Mouse (Mus musculus) liver, postnatal 0 days (tissue): ENCODE results near the gene Gm20388. TPM values are rescaled to one million over a fixed set of nuclear protein-coding genes. Genes with fewer than 3 reads are reported as not detected.
"Not testable (repeated sequence)": the region's sequence is repeated elsewhere in the genome, so short reads cannot be mapped to it uniquely, and the experiment has no call there.

Experiments
- ATAC-seq: fragments of 200-750 bp; cut with Nextera tagmentation; 2 replicates; pipeline ENCODE4 v1.8.0; 2017; ENCODE audit warnings: mild to moderate bottlenecking, moderate library complexity
- DNase-seq: peaks from one replicate; pipeline ENCODE4 v3.0.0-alpha.2; 2016
- H3K27ac ChIP-seq: fragments of 300-500 bp; sonication (generic); 2 replicates; pipeline ENCODE4 v1.5.1; 2014; ENCODE audit warnings: antibody characterized with exemption, moderate library complexity, mild to moderate bottlenecking, low read depth
- H3K27me3 ChIP-seq: fragments of 300-500 bp; sonication (generic); 2 replicates; pipeline ENCODE4 v1.6.1; 2014; ENCODE audit warnings: low read length, control low read depth, mixed read lengths; ENCODE audit not compliant: insufficient read depth
- H3K36me3 ChIP-seq: fragments of 300-500 bp; sonication (generic); replicated peaks from 2 replicates; pipeline ENCODE4 v1.6.1; 2014; ENCODE audit warnings: mild to moderate bottlenecking, control low read depth, low read length, moderate library complexity, mixed read lengths; ENCODE audit not compliant: insufficient read depth
- H3K4me1 ChIP-seq: fragments of 300-500 bp; sonication (generic); 2 replicates; pipeline ENCODE4 v1.6.1; 2014; ENCODE audit warnings: antibody characterized with exemption, mild to moderate bottlenecking, control low read depth; ENCODE audit not compliant: insufficient read depth
- H3K4me2 ChIP-seq: fragments of 300-500 bp; sonication (generic); 2 replicates; pipeline ENCODE4 v1.6.1; 2014; ENCODE audit warnings: low read depth, mild to moderate bottlenecking, low read length, moderate library complexity, mixed read lengths
- H3K4me3 ChIP-seq: fragments of 300-500 bp; sonication (generic); 2 replicates; pipeline ENCODE4 v1.5.1; 2014; ENCODE audit warnings: low read depth, low read length
- H3K9ac ChIP-seq: fragments of 300-500 bp; sonication (generic); replicated peaks from 2 replicates; pipeline ENCODE4 v1.6.1; 2014; ENCODE audit warnings: mild to moderate bottlenecking, moderate library complexity
- H3K9me3 ChIP-seq: fragments of 300-500 bp; sonication (generic); 2 replicates; pipeline ENCODE4 v1.6.1; 2016; ENCODE audit warnings: mild to moderate bottlenecking, control low read depth, low read length, mixed read lengths
- CTCF ChIP-seq: sonication (generic); IDR thresholded peaks from 2 replicates; pipeline ENCODE4 v1.5.1; 2016; ENCODE audit warnings: antibody characterized with exemption, low read depth
- EP300 ChIP-seq: IDR thresholded peaks from 2 replicates; pipeline ENCODE4 v1.6.1; 2016; ENCODE audit warnings: antibody characterized with exemption, low read depth, mild to moderate bottlenecking
- WGBS: fragments of 180-500 bp; shearing (Covaris S2); extraction: QIAGEN DNeasy Blood & Tissue Kit; methylation state at CpG from one replicate; pipeline ENCODE4 v1.1.7; 2014; ENCODE audit not compliant: insufficient replicate concordance; 5-methylcytosine and 5-hydroxymethylcytosine counted together
- polyA plus RNA-seq: library from polyadenylated mRNA; unstranded; fragments of >200 nt; fragmentation: Nextera tagmentation; extraction: Ambion mirVana; gene quantifications from 2 replicates; pipeline ENCODE4 v1.2.1, GENCODE M21; 2015

Gene Gm20388
- polyA plus RNA-seq, 1 experiment from 2014 or later, result not detected

DNA sequence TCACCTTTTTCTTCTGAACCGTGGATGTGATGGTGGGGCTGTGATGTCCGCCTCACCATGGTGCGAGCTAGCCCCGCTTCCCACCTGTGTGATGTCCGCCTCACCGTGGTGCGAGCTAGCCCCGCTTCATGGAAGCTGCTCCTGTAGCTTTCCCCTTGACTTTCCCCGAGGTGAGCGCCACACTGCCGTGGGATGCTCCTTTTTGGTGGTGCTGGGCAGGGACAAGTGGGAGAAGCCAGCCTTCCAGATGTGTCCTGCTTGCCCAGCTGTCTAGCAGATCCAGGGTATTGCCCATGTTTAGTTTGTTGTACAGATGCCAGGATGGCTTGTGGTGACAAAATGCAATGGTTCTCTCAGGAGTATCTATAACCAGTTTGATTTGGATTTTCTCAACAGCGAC is 1752.5 kb downstream of the Gm20388 start:
- no peaks in the 10 kb centered on the region for H3K27me3 ChIP-seq
- peaks cover 3% of the 10 kb centered on the region; the same call in 1 of the 2 replicates for H3K4me1 ChIP-seq
- no peak overlapping the region for H3K4me2 ChIP-seq
- no peak overlapping the region for H3K9ac ChIP-seq
- no peak for TF ChIP-seq CTCF
- no peak for TF ChIP-seq EP300
- no peaks in the 10 kb centered on the region for H3K36me3 ChIP-seq
- ATAC-seq, result no peak
- no peak for DNase-seq
- 85% methylated on average over 12 of the region's 12 CpGs for WGBS
- H3K27ac ChIP-seq, result no peak overlapping the region
- no peak overlapping the region for H3K4me3 ChIP-seq
- H3K9me3 ChIP-seq, result no peaks in the 10 kb centered on the region

DNA sequence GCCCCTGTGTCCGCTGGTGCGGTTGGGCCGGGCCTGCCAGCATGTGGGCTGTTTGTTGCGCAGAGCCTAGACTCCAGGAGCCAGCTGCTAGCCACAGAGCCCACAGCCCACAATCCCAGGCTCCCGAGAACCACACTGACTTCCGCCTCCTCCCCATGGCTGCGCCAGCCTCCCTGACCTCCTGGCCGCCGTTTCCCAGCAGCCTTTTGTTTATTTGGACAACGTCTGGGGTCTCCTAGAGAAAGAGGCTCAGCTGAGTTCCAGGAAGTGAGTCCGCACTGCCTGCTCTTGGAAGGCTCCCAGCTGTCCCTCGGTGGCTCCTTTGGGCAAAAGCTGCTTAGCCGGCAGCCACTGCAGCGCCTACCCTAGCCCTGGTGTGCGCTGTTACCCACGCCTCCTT is 1754.7 kb downstream of the Gm20388 start:
- no peak overlapping the region for H3K4me3 ChIP-seq
- 1% methylated on average over 16 of the region's 16 CpGs for WGBS
- peak overlapping the region; percentile 6; the same call in 1 of the 2 replicates for H3K4me2 ChIP-seq
- peak overlapping the region; percentile 62 for H3K27ac ChIP-seq
- no peak overlapping the region for H3K9ac ChIP-seq
- no peaks in the 10 kb centered on the region for H3K9me3 ChIP-seq
- ATAC-seq (peak; percentile 43; the same call in 1 of the 2 replicates), DNase-seq (peak; percentile 58)
- peaks cover 3% of the 10 kb centered on the region; the same call in 1 of the 2 replicates for H3K4me1 ChIP-seq
- TF ChIP-seq CTCF, result no peak
- TF ChIP-seq EP300, result no peak
- no peaks in the 10 kb centered on the region for H3K36me3 ChIP-seq
- H3K27me3 ChIP-seq, result no peaks in the 10 kb centered on the region

DNA sequence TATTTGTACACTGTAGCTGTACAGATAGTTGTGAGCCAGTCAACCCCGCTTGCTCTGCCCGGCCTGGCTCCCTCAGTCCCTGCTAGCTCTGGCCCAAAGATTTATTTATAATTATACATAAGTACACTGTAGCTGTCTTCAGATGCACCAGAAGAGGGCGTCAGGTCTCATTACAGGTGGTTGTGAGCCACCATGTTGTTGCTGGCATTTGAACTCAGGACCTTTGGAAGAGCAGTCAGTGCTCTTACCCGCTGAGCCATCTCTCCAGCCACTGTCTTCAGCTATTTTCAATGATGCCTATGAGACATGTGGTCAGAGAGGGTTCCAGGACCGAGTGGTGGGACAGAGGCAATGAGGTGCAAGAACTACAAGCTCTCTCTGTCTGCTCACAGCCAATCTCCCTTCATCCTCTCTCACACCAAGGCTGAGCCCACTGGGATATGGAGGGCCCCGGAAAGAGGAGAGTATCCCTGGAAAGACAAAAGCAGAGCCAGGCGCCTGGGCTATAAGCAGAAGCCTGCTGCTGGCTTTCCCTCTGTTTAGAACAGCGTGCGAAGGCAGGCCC is 1757.4 kb downstream of the Gm20388 start:
- ATAC-seq, H3K4me3 ChIP-seq, H3K4me1 ChIP-seq, H3K27me3 ChIP-seq, DNase-seq, H3K27ac ChIP-seq, H3K36me3 ChIP-seq, H3K4me2 ChIP-seq, H3K9ac ChIP-seq, H3K9me3 ChIP-seq: not testable (repeated sequence)
- 59% methylated on average over 9 of the region's 9 CpGs for WGBS

DNA sequence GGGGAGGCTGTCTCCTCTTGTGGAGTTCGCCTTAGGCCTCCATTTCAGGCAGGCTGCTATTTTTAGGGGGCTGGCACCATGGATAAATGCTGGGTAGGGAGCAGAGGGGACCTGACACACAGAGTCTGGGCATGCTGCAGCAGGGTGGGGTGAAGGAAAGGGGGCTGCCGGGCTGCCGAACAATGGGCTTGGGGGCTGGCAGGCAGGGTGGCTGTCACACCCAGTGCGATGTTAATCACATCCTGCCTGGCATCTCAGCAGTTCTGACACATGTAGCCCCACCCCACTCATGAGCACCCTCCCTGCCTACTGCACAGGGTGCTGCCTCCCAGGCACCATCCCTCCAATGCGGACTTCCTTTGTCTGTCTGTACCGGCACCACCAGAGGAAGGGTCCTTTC is 1757.9 kb downstream of the Gm20388 start:
- 33% methylated on average over 6 of the region's 6 CpGs for WGBS
- Histone ChIP-seq H3K9me3 (no peaks in the 10 kb centered on the region), H3K27me3 (no peaks in the 10 kb centered on the region), H3K4me3 (no peak overlapping the region), H3K9ac (no peak overlapping the region), H3K36me3 (no peaks in the 10 kb centered on the region), H3K4me2 (no peak overlapping the region), H3K4me1 (no peaks in the 10 kb centered on the region), H3K27ac (no peak overlapping the region)
- DNase-seq, result no peak
- ATAC-seq, result no peak
- TF ChIP-seq EP300 (no peak), CTCF (no peak)

DNA sequence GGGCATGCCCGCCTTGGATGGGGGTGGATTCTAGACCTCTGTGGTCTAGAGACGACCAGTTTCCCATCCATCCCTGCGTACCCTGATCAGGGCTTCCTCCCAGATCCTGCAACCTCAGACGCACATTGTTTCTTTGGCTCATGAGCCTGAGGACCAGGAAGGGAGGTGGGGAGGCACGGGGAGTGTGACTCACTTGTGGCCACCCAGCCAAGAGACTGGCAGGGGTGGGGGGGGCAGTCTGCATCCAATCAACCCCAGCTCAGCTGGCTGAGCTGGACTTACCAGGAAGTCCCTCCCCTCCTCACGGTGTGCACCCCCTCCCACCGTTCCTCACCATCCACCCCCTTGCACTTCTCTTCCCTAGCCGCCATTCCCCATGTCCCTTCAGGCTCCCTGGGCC is 1758.6 kb downstream of the Gm20388 start:
- Histone ChIP-seq H3K4me1 (no peaks in the 10 kb centered on the region), H3K4me3 (no peak overlapping the region), H3K27me3 (no peaks in the 10 kb centered on the region), H3K4me2 (no peak overlapping the region), H3K9ac (no peak overlapping the region), H3K9me3 (no peaks in the 10 kb centered on the region), H3K36me3 (no peaks in the 10 kb centered on the region), H3K27ac (no peak overlapping the region)
- TF ChIP-seq CTCF (no peak), EP300 (no peak)
- DNase-seq (peak; percentile 27), ATAC-seq (no peak)
- 20% methylated on average over 6 of the region's 8 CpGs for WGBS

DNA sequence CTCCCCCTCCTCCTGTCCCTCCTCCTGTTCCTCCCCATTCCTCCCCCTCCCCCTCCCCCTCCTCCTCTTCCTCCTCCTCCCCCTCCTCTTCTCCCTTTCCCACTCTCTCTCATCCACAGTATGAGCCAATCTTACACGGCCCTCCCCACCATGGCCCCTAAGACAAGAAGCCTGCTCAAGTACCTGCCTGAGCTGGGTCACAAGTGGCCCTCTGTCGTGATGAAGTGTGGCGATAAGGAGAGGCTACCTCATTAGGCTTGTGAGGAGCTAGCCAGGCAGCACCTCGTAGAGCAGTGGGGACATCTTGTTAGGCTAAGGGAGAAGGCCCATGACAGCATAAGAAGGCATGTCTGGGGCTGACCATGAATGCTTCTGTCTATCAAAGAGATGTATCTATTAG is 1762.5 kb downstream of the Gm20388 start:
- Histone ChIP-seq H3K9ac (no peak overlapping the region), H3K27ac (no peak overlapping the region), H3K36me3 (no peaks in the 10 kb centered on the region), H3K4me2 (no peak overlapping the region), H3K4me1 (no peaks in the 10 kb centered on the region), H3K4me3 (no peak overlapping the region), H3K27me3 (no peaks in the 10 kb centered on the region), H3K9me3 (no peaks in the 10 kb centered on the region)
- TF ChIP-seq EP300 (no peak), CTCF (no peak)
- ATAC-seq (no peak), DNase-seq (no peak)
- 51% methylated on average over 4 of the region's 4 CpGs for WGBS

DNA sequence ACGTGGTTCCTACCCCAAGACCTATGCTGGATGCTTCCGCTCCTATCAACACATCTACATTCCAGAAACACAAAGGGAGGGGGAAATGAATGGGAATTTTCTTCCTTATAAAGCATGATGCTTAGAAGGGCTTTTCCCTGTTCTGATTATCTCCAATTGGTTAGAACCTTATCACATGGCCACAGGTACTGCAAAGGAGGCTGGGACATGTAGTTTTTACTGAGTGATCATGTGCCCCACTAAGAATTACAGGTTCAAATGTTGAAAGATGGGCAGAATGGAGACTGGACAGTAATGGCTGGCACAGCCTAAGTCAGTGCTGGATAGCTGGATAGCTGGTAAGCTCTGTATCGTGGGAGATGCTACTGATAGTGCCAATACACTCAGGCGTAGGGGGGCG is 1763.3 kb downstream of the Gm20388 start:
- no peaks in the 10 kb centered on the region for H3K9me3 ChIP-seq
- ATAC-seq (peak; percentile 49; the same call in 1 of the 2 replicates), DNase-seq (no peak)
- TF ChIP-seq CTCF, result no peak
- no peak for TF ChIP-seq EP300
- H3K4me1 ChIP-seq, result no peaks in the 10 kb centered on the region
- no peak overlapping the region for H3K27ac ChIP-seq
- no peaks in the 10 kb centered on the region for H3K36me3 ChIP-seq
- 66% methylated on average over 5 of the region's 5 CpGs for WGBS
- no peak overlapping the region for H3K4me3 ChIP-seq
- H3K9ac ChIP-seq, result no peak overlapping the region
- no peaks in the 10 kb centered on the region for H3K27me3 ChIP-seq
- H3K4me2 ChIP-seq, result no peak overlapping the region
